Mouse (Mus musculus) heart, embryonic 14.5 days (tissue): Measurements from ENCODE around the gene Dennd1a. TPM values are rescaled to one million over a fixed set of nuclear protein-coding genes. Genes with fewer than 3 reads are reported as not detected.

Experiments
- ATAC-seq: fragments of 200-750 bp; cut with Nextera tagmentation; 2 replicates; pipeline ENCODE4 v1.8.0; 2017; ENCODE audit warnings: low read depth, moderate TSS enrichment; ENCODE audit not compliant: insufficient number of reproducible peaks, insufficient read depth, low FRiP score
- H3K27ac ChIP-seq, 2 experiments: fragments of 200-500 bp in 1 of 2; fragments of 300-500 bp in 1 of 2; sonication (generic) in 1 of 2; replicated peaks in 1 of 2; 2 replicates each; pipeline ENCODE4 v1.5.1; 2012 to 2014; ENCODE audit warnings: low read depth in 2 of 2, low read length in 2 of 2, control low read depth in 1 of 2, mild to moderate bottlenecking in 1 of 2, mixed read lengths in 1 of 2; ENCODE audit not compliant: control insufficient read depth in 1 of 2, insufficient read depth in 1 of 2
- H3K27me3 ChIP-seq: fragments of 300-500 bp; sonication (generic); 2 replicates; pipeline ENCODE4 v1.6.1; 2014; ENCODE audit warnings: mild to moderate bottlenecking, low read length, control low read depth; ENCODE audit not compliant: control insufficient read depth, insufficient read depth
- H3K36me3 ChIP-seq: fragments of 300-500 bp; sonication (generic); 2 replicates; pipeline ENCODE4 v1.6.1; 2014; ENCODE audit warnings: mild to moderate bottlenecking, control low read depth, low read length, mixed read lengths; ENCODE audit not compliant: control insufficient read depth, insufficient read depth
- H3K4me1 ChIP-seq, 2 experiments: fragments of 200-500 bp in 1 of 2; fragments of 300-500 bp in 1 of 2; sonication (generic) in 1 of 2; 2 replicates each; pipeline ENCODE4 v1.6.1; 2012 to 2014; ENCODE audit warnings: low read length in 2 of 2, control low read depth in 1 of 2, mixed read lengths in 1 of 2; ENCODE audit not compliant: control insufficient read depth in 2 of 2, insufficient read depth in 2 of 2
- H3K4me2 ChIP-seq: fragments of 300-500 bp; sonication (generic); 2 replicates; pipeline ENCODE4 v1.6.1; 2014; ENCODE audit warnings: mild to moderate bottlenecking, low read length
- H3K4me3 ChIP-seq, 2 experiments: fragments of 200-500 bp in 1 of 2; fragments of 300-500 bp in 1 of 2; sonication (generic) in 1 of 2; 2 replicates each; pipeline ENCODE4 v1.5.1; 2012 to 2014; ENCODE audit warnings: low read length in 2 of 2, mild to moderate bottlenecking in 2 of 2, control low read depth in 1 of 2, low read depth in 1 of 2, moderate library complexity in 1 of 2; ENCODE audit not compliant: control insufficient read depth in 1 of 2, insufficient read depth in 1 of 2
- H3K9ac ChIP-seq: fragments of 300-500 bp; sonication (generic); 2 replicates; pipeline ENCODE4 v1.6.1; 2014; ENCODE audit warnings: mild to moderate bottlenecking, low read length
- H3K9me3 ChIP-seq: fragments of 300-500 bp; sonication (generic); 2 replicates; pipeline ENCODE4 v1.6.1; 2016; ENCODE audit warnings: low read length, control low read depth; ENCODE audit not compliant: control insufficient read depth
- WGBS: fragments of 180-500 bp; shearing (Covaris S2); extraction: QIAGEN DNeasy Blood & Tissue Kit; methylation state at CpG from one replicate; pipeline ENCODE4 v1.1.7; 2014; 5-methylcytosine and 5-hydroxymethylcytosine counted together
- polyA plus RNA-seq: library from polyadenylated mRNA; unstranded; fragments of >200 nt; fragmentation: Nextera tagmentation; extraction: Ambion mirVana; gene quantifications from 2 replicates; pipeline ENCODE4 v1.2.1, GENCODE M21; 2014

The Dennd1a gene
- polyA plus RNA-seq, 1 experiment from 2014 or later, result 12.1 TPM

GRCm38 (mm10) chr2:37823826-37824225, 463.4 kb downstream of the Dennd1a start:
- Histone ChIP-seq H3K9me3 (no peaks in the 10 kb centered on the region), H3K9ac (no peak overlapping the region), H3K36me3 (no peaks in the 10 kb centered on the region), H3K4me1 (peaks cover 2 to 8% of the 10 kb centered on the region in 2 experiments; a peak in 2 of 4 replicates), H3K27me3 (no peaks in the 10 kb centered on the region), H3K4me3 (no peak overlapping the region), H3K27ac (no peak overlapping the region), H3K4me2 (no peak overlapping the region)
- no peak for ATAC-seq
- 83% methylated on average over 2 of the region's 2 CpGs for WGBS

- Histone ChIP-seq H3K4me2 (no peak overlapping the region), H3K9me3 (no peaks in the 10 kb centered on the region), H3K27ac (no peak overlapping the region), H3K36me3 (no peaks in the 10 kb centered on the region), H3K9ac (no peak overlapping the region), H3K27me3 (no peaks in the 10 kb centered on the region), H3K4me3 (no peak overlapping the region), H3K4me1 (peaks cover 2 to 8% of the 10 kb centered on the region in 2 experiments; a peak in 2 of 4 replicates)
- ATAC-seq, result no peak
- 74% methylated on average over 5 of the region's 5 CpGs for WGBS
These were observed 465.1 kb downstream of the Dennd1a start for GRCm38 (mm10) chr2:37822122-37822521.

- peaks cover 2 to 8% of the 10 kb centered on the region in 2 experiments; a peak in 2 of 4 replicates for H3K4me1 ChIP-seq
- 47% methylated on average over 4 of the region's 4 CpGs for whole genome bisulfite sequencing
- no peak for ATAC-seq
- H3K4me2 ChIP-seq, result no peak overlapping the region
- no peaks in the 10 kb centered on the region for H3K36me3 ChIP-seq
- no peaks in the 10 kb centered on the region for H3K9me3 ChIP-seq
- H3K27me3 ChIP-seq, result no peaks in the 10 kb centered on the region
- H3K4me3 ChIP-seq, result no peak overlapping the region
- H3K9ac ChIP-seq, result no peak overlapping the region
- no peak overlapping the region for H3K27ac ChIP-seq
These were observed 467.6 kb downstream of the Dennd1a start for GRCm38 (mm10) chr2:37819526-37820152.

GRCm38 (mm10) chr2:37818761-37819525, 468.2 kb downstream of the Dennd1a start:
- Histone ChIP-seq H3K27me3 (no peaks in the 10 kb centered on the region), H3K4me3 (no peak overlapping the region), H3K9me3 (no peaks in the 10 kb centered on the region), H3K4me1 (peaks cover 2 to 8% of the 10 kb centered on the region in 2 experiments; a peak in 2 of 4 replicates), H3K36me3 (0 out of 2 replicates have a peak, but pooled peaks cover 3% of the 10 kb centered on the region), H3K4me2 (no peak overlapping the region), H3K27ac (no peak overlapping the region), H3K9ac (no peak overlapping the region)
- no peak for ATAC-seq
- 36% methylated on average over 5 of the region's 5 CpGs for WGBS

- 14% methylated on average over 3 of the region's 3 CpGs for WGBS
- no peak for ATAC-seq
- Histone ChIP-seq H3K4me1 (peaks cover 11 to 18% of the 10 kb centered on the region in 2 experiments), H3K4me2 (no peak overlapping the region), H3K27me3 (no peaks in the 10 kb centered on the region), H3K9ac (no peak overlapping the region), H3K4me3 (no peak overlapping the region), H3K27ac (no peak overlapping the region), H3K36me3 (peaks cover 11% of the 10 kb centered on the region; the same call in 1 of the 2 replicates), H3K9me3 (no peaks in the 10 kb centered on the region)
These were observed 471.5 kb downstream of the Dennd1a start for GRCm38 (mm10) chr2:37815676-37816075.

- Histone ChIP-seq H3K36me3 (peaks cover 11% of the 10 kb centered on the region; the same call in 1 of the 2 replicates), H3K27me3 (no peaks in the 10 kb centered on the region), H3K4me3 (no peak overlapping the region), H3K4me2 (no peak overlapping the region), H3K27ac (no peak overlapping the region), H3K9me3 (no peaks in the 10 kb centered on the region), H3K4me1 (peaks cover 11 to 17% of the 10 kb centered on the region in 2 experiments), H3K9ac (no peak overlapping the region)
- 76% methylated on average over 8 of the region's 8 CpGs for WGBS
- ATAC-seq, result no peak
These were observed 472.3 kb downstream of the Dennd1a start for GRCm38 (mm10) chr2:37814820-37815361.

GRCm38 (mm10) chr2:37812401-37812800, 474.8 kb downstream of the Dennd1a start:
- Histone ChIP-seq H3K36me3 (peaks cover 11% of the 10 kb centered on the region; the same call in 1 of the 2 replicates), H3K4me2 (no peak overlapping the region), H3K4me3 (no peak overlapping the region), H3K27ac (no peak overlapping the region), H3K27me3 (no peaks in the 10 kb centered on the region), H3K4me1 (peaks cover 8 to 11% of the 10 kb centered on the region in 2 experiments), H3K9me3 (no peaks in the 10 kb centered on the region), H3K9ac (no peak overlapping the region)
- WGBS, result 85% methylated on average over 5 of the region's 5 CpGs
- ATAC-seq, result no peak
